Mouse (Mus musculus): ENCODE measurements at regions not wholly inside any gene's neighbourhood (a gene's known extent, or its start where the extent isn't known, plus 50 kb on each side); places are given as distances from the start of the nearest gene placed in this dataset.

- DNase-seq, result no peak
These were observed 597.8 kb downstream of the Vrk1 start for GRCm38 (mm10) chr12:106607655-106608337.

GRCm38 (mm10) chr12:106618684-106619083 lies 608.7 kb downstream of the Vrk1 start:
- DNase-seq, result peak; percentile 78 to 88

- DNase-seq, result no peak
These were observed 616.8 kb downstream of the Vrk1 start for GRCm38 (mm10) chr12:106626786-106627185.

GRCm38 (mm10) chr12:106632566-106632965 lies 622.5 kb downstream of the Vrk1 start:
- no peak for DNase-seq

GRCm38 (mm10) chr12:106633096-106633495 lies 623.1 kb downstream of the Vrk1 start:
- DNase-seq, result peak in 1 of 2 experiments; percentile 20

GRCm38 (mm10) chr12:106658317-106658716 lies 648.3 kb downstream of the Vrk1 start:
- no peak for DNase-seq

GRCm38 (mm10) chr12:106673232-106673766 lies 663.3 kb downstream of the Vrk1 start:
- peak; percentile 20 to 33 for DNase-seq

GRCm38 (mm10) chr12:106674741-106675140 lies 664.7 kb downstream of the Vrk1 start:
- no peak for DNase-seq

GRCm38 (mm10) chr12:106676136-106676535 lies 666.1 kb downstream of the Vrk1 start:
- DNase-seq, result no peak

GRCm38 (mm10) chr12:106676566-106676965 lies 666.5 kb downstream of the Vrk1 start:
- DNase-seq, result no peak

- DNase-seq, result peak; percentile 35 to 39
These were observed 676.0 kb downstream of the Vrk1 start for GRCm38 (mm10) chr12:106685986-106686385.

GRCm38 (mm10) chr12:106687751-106688150 lies 677.7 kb downstream of the Vrk1 start:
- DNase-seq, result no peak

GRCm38 (mm10) chr12:106688156-106688740 lies 678.2 kb downstream of the Vrk1 start:
- DNase-seq, result peak; percentile 71 to 81

GRCm38 (mm10) chr12:106702958-106703357 lies 692.9 kb downstream of the Vrk1 start:
- no peak for DNase-seq

- DNase-seq, result no peak
These were observed 711.4 kb downstream of the Vrk1 start for GRCm38 (mm10) chr12:106721271-106722009.

- DNase-seq, result no peak
These were observed 712.0 kb downstream of the Vrk1 start for GRCm38 (mm10) chr12:106722010-106722362.

- no peak for DNase-seq
These were observed 712.7 kb downstream of the Vrk1 start for GRCm38 (mm10) chr12:106722761-106723160.

GRCm38 (mm10) chr12:106726920-106727319 lies 716.9 kb downstream of the Vrk1 start:
- DNase-seq, result peak; percentile 73 to 79

GRCm38 (mm10) chr12:106727486-106727885 lies 717.5 kb downstream of the Vrk1 start:
- peak; percentile 85 to 93 for DNase-seq

- peak; percentile 21 to 52 for DNase-seq
These were observed 719.7 kb downstream of the Vrk1 start for GRCm38 (mm10) chr12:106729686-106730085.

- no peak for DNase-seq
These were observed 722.3 kb downstream of the Vrk1 start for GRCm38 (mm10) chr12:106732108-106732857.

- no peak for DNase-seq
These were observed 738.7 kb downstream of the Vrk1 start for GRCm38 (mm10) chr12:106748765-106749164.

- no peak for DNase-seq
These were observed 724.9 kb upstream of the 3110018I06Rik start for GRCm38 (mm10) chr12:106763552-106763951.

All from cerebellum, postnatal 10 days (tissue).